Mouse (Mus musculus): Measurements from ENCODE around the gene Golga4.

DNA sequence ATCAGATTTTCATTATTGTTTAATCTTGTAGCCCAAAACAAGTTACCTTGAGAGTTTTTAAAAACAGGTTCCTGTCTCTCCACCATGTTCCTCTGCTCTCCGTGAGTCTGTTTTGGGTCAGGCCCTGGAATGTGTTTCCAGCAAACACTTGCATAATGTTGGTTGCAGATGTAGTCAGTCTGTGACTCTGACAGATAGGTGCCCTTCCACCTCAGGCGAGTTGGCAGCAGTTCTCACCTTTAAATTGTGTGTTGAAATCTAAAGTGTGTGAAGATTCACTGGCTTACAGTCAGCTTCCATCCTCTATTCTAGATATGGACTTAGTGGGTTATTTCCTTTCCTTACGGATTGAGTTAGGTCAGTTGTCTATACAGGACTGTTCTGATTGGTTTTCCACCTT is 23.7 kb downstream of the Golga4 start:
- no peak for TF ChIP-seq POLR2A (IDR thresholded peaks at IDR 0.05; ENCODE audit: insufficient read depth, low read depth, low read length)
- no peak for TF ChIP-seq CTCF (IDR thresholded peaks at IDR 0.05; ENCODE audit: insufficient read depth, low read depth, low read length)

All from olfactory bulb, adult 2 months (tissue).